Mouse (Mus musculus) embryonic fibroblast, embryonic 13.5 days (primary cell): ENCODE measurements around the gene Zfp160. TPM values are rescaled to one million over a fixed set of nuclear protein-coding genes. Genes with fewer than 3 reads are reported as not detected.
"Not testable (repeated sequence)": the region's sequence is repeated elsewhere in the genome, so short reads cannot be mapped to it uniquely, and the experiment has no call there.

Experiments
- H3K27ac ChIP-seq: 2 replicates; pipeline ENCODE4 v1.5.1; 2012; ENCODE audit warnings: low read length, control low read depth, inconsistent platforms; ENCODE audit not compliant: insufficient read depth
- H3K4me1 ChIP-seq: 2 replicates; pipeline ENCODE4 v1.6.1; 2011; ENCODE audit warnings: low read length; ENCODE audit not compliant: control insufficient read depth, insufficient read depth
- H3K4me3 ChIP-seq: 2 replicates; pipeline ENCODE4 v1.5.1; 2011; ENCODE audit warnings: mild to moderate bottlenecking, control low read depth, low read length; ENCODE audit not compliant: insufficient read depth
- CTCF ChIP-seq: IDR thresholded peaks from 2 replicates; pipeline ENCODE4 v1.5.1; 2011; ENCODE audit warnings: mild to moderate bottlenecking, control low read depth, low read length, moderate library complexity, borderline replicate concordance; ENCODE audit not compliant: insufficient read depth
- POLR2A ChIP-seq: IDR thresholded peaks from 2 replicates; pipeline ENCODE4 v1.6.1; 2011; ENCODE audit warnings: low read depth, mild to moderate bottlenecking, control low read depth, low read length, moderate library complexity
- polyA plus RNA-seq: library from polyadenylated mRNA; stranded (reverse); fragments of >200 nt; gene quantifications from 2 replicates; pipeline ENCODE4 v1.2.4, GENCODE M21; 2011; ENCODE audit warnings: low read depth; ENCODE audit not compliant: missing spikeins, insufficient read length

Gene Zfp160
- polyA plus RNA-seq, 1 experiment: 36.4 TPM

DNA sequence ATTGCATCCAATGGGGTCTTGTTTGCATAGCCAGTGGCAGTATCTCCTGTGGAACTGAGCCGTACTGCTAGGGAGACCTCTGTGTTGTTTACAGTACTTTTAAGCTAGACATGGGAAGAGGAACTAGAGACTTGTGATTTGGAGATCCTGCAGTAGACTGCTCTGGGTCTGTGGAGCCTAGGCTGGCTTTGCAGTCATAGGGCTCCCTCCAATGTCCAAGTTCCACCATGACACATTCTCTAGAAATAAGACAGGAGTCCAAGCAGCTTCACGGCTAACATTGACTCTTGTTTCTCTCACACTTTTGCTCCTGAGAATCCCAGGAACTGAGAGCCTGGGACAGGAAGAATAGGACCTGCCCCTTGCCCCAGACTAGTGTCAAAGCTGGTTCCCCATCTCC is 44.6 kb downstream of the Zfp160 start:
- TF ChIP-seq POLR2A (no peak), CTCF (no peak)
- no peak overlapping the region for H3K4me3 ChIP-seq
- no peaks in the 10 kb centered on the region for H3K4me1 ChIP-seq
- H3K27ac ChIP-seq: no peak overlapping the region

DNA sequence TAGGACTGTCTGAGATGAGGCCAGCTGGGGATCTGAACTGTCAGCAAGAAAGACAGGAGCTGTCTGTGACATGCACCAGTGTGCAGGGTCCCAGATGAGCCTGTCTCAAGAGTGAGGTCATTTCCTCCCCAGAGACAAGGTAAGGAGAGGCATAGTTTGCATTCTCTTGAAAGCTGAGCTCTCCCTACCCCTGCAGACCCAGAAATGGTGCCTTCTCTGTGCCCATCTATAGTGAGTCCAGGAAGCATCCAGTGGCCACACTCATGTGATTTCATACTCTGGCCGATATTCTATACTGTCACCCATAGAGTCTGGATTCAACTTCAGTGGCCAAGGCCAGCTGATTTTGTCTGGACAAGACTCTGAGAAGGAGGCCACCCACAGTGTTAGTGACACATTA is 46.4 kb downstream of the Zfp160 start:
- H3K27ac ChIP-seq, H3K4me1 ChIP-seq: not testable (repeated sequence)

DNA sequence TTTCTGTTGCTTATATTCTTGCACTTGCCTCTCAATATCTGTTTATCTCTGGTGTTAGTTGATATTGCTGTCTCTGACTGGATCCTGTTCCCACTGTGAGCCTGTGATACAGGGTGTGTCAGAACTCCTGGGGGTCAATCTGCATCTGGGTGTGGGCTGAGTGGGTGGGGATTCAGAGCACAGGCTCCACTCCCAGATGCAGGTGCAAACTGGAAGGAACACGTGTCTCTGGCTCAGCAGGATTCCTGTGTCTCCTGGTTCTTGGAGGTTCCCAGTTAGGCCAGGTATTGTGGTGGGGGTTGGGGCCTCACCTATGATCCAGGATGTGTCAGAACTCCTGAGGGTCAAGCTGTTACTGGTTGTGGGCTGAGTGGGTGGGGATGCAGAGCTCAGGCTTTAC is 56.8 kb downstream of the Zfp160 start:
- H3K27ac ChIP-seq: no peak overlapping the region
- H3K4me1 ChIP-seq: no peaks in the 10 kb centered on the region
- TF ChIP-seq CTCF (no peak), POLR2A (no peak)
- no peak overlapping the region for H3K4me3 ChIP-seq

More for the DNA sequence above, 46.4 kb downstream of the Zfp160 start:
- not testable (repeated sequence) for H3K4me3 ChIP-seq

DNA sequence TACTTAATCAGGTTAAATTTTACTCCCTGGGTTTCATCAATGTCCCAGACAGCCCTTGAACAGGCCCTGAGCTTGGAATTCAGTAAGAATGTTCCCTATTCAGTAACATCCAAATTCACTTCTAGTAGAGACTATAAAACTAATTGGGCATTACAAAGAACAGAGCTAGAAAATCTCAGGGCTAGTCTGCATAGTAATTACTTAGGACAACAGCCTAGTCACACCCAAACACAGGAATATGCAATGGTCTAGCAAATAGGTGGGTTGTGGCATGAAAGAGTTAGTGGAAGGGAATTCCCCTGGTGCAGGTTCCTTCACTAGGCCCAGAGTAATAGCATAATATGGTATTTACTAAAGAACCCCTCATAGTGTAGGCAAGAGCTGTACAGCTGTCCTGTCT is 58.3 kb downstream of the Zfp160 start:
- no peaks in the 10 kb centered on the region for H3K4me1 ChIP-seq
- no peak overlapping the region for H3K4me3 ChIP-seq
- no peak overlapping the region for H3K27ac ChIP-seq
- TF ChIP-seq CTCF (no peak), POLR2A (no peak)

DNA sequence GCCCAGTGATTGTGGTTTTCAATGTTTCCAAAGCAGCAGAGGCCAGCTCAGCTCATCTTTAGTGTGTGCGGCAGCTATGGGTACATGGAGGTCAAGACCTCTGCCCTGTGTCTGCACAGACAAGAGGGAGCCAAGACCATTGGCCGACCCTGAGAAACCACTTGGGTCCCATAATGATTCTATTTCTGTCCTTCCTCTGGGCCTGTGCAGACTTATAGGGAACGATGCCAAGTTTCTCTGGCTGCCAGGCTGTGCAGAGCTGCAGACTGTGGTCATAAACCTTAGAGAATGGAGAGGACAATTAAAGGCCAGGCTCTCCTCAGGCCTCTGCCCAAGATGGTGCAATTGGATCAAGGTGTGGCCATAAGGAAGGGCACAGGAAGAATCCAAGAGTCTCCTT is 60.7 kb downstream of the Zfp160 start:
- not testable (repeated sequence) for H3K4me1 ChIP-seq, H3K27ac ChIP-seq, H3K4me3 ChIP-seq

DNA sequence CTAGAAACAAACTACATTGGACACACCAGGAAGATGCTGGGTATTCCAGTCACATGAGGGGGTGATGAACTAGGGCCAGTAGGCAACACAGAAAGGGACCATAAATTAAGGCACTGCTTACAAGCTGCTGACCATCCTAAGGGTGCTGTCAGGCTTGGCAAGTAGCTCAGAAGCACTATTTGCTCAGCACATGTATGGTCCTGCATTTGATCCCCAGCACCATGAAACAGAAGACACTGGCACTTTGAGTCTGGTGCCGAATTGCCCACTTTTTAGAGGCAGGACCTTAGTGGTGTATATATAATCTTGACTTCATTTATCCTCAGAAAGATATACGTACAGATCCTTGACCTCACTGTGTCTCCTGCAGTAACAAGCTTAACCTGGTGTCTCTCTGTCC is 62.3 kb downstream of the Zfp160 start:
- not testable (repeated sequence) for H3K4me1 ChIP-seq, H3K27ac ChIP-seq, H3K4me3 ChIP-seq

Other genes starting within 250 kb of the Zfp160 start
- gene Vmn1r228, start 222.7 kb upstream of the Zfp160 start, polyA plus RNA-seq: not detected in 2 replicates
- not detected in 2 replicates for gene Vmn1r229, start 197.3 kb upstream of the Zfp160 start, polyA plus RNA-seq
- gene Vmn1r230, start 168.5 kb upstream of the Zfp160 start, polyA plus RNA-seq: not detected in 2 replicates
- not detected in 2 replicates for gene Vmn1r231, start 103.8 kb upstream of the Zfp160 start, polyA plus RNA-seq
- not detected in 2 replicates for gene Vmn1r232, start 89.2 kb upstream of the Zfp160 start, polyA plus RNA-seq
- gene Ppp2r1a, start 63.6 kb upstream of the Zfp160 start, polyA plus RNA-seq: 199 and 204 TPM in 2 replicates
- not detected in 2 replicates for gene Vmn1r233, start 12.4 kb upstream of the Zfp160 start, polyA plus RNA-seq
- not detected in 2 replicates for gene Vmn1r234, start 217.2 kb downstream of the Zfp160 start, polyA plus RNA-seq
- not detected in 2 replicates for gene Vmn1r235, start 247.5 kb downstream of the Zfp160 start, polyA plus RNA-seq